Mouse (Mus musculus) spleen, embryonic (tissue): Measurements from ENCODE around the gene Dock6.

Experiments used
- CTCF ChIA-PET: fragments of 350-600 bp; sonication (Branson Sonifier 250); formaldehyde crosslinking; loops from one replicate; lab custom pipeline; 2022; lab: Charles Lee

Gene Dock6

GRCm38 (mm10) chr9:21847425-21847824 lies 5.0 kb downstream of the Dock6 start:
- CTCF ChIA-PET = no interaction called here

- CTCF ChIA-PET = no interaction called here
Observed at GRCm38 (mm10) chr9:21846755-21847341, 5.6 kb downstream of the Dock6 start.

- CTCF ChIA-PET = no interaction called here
Observed at GRCm38 (mm10) chr9:21845381-21846080, 6.9 kb downstream of the Dock6 start.

GRCm38 (mm10) chr9:21843086-21843485 lies 9.3 kb downstream of the Dock6 start:
- CTCF ChIA-PET = no interaction called here

GRCm38 (mm10) chr9:21842391-21842790 lies 10.0 kb downstream of the Dock6 start:
- CTCF ChIA-PET = no interaction called here

- CTCF ChIA-PET = interaction anchor here (0.5 kb wide), 1 partner anchor 827 kb away, joined by 6 read pairs; no protein-coding TSS in a partner anchor
Observed at GRCm38 (mm10) chr9:21841340-21841739, 11.1 kb downstream of the Dock6 start.

GRCm38 (mm10) chr9:21840115-21840787 lies 12.2 kb downstream of the Dock6 start:
- CTCF ChIA-PET = no interaction called here

GRCm38 (mm10) chr9:21837690-21838089 lies 14.7 kb downstream of the Dock6 start:
- CTCF ChIA-PET = no interaction called here

- CTCF ChIA-PET = no interaction called here
Observed at GRCm38 (mm10) chr9:21835258-21835912, 17.1 kb downstream of the Dock6 start, which contains the start of gene Angptl8. Gene Angptl8 (plus strand): TSS chr9:21835510.

- CTCF ChIA-PET = no interaction called here
Observed at GRCm38 (mm10) chr9:21831558-21832240, 20.7 kb downstream of the Dock6 start.

- CTCF ChIA-PET = no interaction called here
Observed at GRCm38 (mm10) chr9:21830936-21831335, 21.5 kb downstream of the Dock6 start.

GRCm38 (mm10) chr9:21830461-21830850 lies 22.0 kb downstream of the Dock6 start:
- CTCF ChIA-PET = no interaction called here

- CTCF ChIA-PET = no interaction called here
Observed at GRCm38 (mm10) chr9:21829834-21830460, 22.5 kb downstream of the Dock6 start.

GRCm38 (mm10) chr9:21824366-21824765 lies 28.1 kb downstream of the Dock6 start:
- CTCF ChIA-PET = no interaction called here

GRCm38 (mm10) chr9:21823957-21824356 lies 28.5 kb downstream of the Dock6 start:
- CTCF ChIA-PET = no interaction called here

- CTCF ChIA-PET = interaction anchor here (0.7 kb wide), 1 partner anchor 11 kb away, joined by 4 read pairs; no protein-coding TSS in a partner anchor
Observed at GRCm38 (mm10) chr9:21822686-21823085, 29.7 kb downstream of the Dock6 start.

GRCm38 (mm10) chr9:21820183-21820582 lies 32.3 kb downstream of the Dock6 start:
- CTCF ChIA-PET = no interaction called here

GRCm38 (mm10) chr9:21819181-21819729 lies 33.2 kb downstream of the Dock6 start:
- CTCF ChIA-PET = no interaction called here

GRCm38 (mm10) chr9:21818561-21818960 lies 33.9 kb downstream of the Dock6 start:
- CTCF ChIA-PET = no interaction called here

- CTCF ChIA-PET = no interaction called here
Observed at GRCm38 (mm10) chr9:21818125-21818524, 34.3 kb downstream of the Dock6 start.
